Mouse (Mus musculus): ENCODE measurements at regions not wholly inside any gene's neighbourhood (a gene's known extent, or its start where the extent isn't known, plus 50 kb on each side); places are given as distances from the start of the nearest gene placed in this dataset.

DNA sequence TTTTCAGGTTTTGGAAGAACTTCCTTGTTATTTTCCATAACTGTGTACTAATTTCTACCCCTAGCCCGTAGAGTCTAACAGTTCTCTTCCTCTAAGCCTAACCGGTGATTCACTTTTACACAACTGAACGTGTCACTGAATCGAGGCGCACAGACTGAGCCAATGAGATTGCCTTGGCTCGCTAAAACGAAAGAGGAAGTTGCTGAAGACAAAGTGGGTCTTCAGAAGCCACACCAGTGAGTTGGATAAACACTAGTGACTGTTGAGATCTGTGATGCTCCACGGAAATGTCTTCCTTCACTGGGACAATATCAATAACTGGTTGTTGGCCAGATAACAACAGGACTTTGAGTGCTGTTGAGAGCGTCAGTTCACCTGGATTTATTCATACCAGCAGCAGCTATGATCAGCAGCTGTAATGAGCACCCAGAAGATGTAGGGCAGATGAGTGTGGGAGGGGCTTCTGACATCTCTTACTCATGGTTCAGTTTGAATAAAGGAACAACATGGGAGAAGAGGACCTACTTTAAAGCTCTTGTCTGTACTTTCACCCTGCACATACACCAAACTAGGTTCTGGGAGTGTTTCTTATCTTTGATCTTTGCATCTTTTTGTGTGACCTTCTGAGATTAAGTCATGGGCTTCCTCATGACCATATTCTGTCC, 75.3 kb upstream of the Igfbp7 start:
- DNase-seq (ENCODE audit: low read depth): peak; percentile 25

DNA sequence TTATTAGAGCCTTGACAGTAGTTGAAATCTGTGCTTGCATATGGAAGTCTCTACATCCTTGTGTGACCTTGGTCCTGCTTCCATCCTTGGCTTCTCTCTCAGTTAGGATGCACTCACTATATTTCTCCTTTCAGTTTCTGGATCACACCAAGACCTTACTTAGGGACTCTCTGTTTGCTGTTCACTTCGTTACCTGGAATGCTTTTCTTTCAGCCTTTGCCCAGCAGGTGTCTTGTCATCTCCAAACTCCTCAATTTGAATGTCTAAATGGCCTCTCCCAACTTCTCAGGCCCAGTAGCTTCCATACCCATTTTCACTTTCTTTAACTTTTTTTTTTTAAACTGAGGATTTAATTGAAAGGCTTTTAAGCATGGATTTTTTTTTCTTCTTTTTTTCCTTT, 74.0 kb upstream of the Igfbp7 start:
- DNase-seq (ENCODE audit: low read depth): no peak

DNA sequence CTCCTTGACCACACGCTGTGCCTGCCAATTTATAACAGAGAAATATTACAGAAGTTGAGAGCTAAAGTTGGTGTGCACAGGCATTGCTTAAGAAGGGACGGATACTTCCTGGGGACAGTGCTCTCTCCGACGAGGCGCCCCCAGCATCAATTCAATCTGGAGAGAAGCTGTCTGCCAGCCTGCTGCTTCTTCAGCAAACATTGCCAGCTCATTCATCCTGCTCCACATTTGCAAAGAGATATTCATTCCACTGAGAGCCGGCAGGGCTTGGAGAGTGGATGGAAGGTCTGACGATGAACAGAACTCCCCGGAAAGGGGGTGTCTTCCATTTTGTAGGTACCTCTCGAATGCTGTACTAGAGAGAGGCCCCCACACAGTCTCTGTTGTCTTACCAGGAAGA, 70.0 kb upstream of the Igfbp7 start:
- DNase-seq (ENCODE audit: low read depth): no peak

DNA sequence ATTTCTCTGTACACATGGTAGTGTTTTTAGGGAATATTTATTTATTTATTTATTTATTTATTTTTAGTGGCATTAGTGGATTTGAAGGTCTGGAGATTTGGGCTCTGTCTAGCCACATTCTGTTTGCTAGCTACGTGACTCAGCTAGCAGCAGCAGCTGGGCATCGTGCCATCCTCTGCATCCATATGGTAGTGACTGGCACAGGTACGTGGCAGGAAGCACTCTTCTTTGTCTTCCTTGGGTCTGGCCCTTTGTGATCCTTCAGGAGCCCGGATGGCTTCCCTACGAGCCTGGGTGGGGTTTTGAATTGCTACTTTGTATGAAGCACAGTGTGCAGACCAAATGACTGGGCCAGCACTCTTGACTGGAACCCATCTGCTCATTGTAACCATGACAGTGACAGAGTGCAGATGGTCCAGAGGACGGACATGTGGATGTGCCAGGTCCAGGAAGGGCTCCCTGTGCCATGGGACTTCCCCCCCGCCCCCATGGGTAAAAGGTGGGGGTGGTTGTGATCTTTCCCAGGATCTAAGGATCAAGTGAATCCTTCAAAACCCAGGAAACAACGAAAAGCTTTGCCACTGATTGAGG, 66.2 kb upstream of the Igfbp7 start:
- no peak for DNase-seq (ENCODE audit: low read depth)

DNA sequence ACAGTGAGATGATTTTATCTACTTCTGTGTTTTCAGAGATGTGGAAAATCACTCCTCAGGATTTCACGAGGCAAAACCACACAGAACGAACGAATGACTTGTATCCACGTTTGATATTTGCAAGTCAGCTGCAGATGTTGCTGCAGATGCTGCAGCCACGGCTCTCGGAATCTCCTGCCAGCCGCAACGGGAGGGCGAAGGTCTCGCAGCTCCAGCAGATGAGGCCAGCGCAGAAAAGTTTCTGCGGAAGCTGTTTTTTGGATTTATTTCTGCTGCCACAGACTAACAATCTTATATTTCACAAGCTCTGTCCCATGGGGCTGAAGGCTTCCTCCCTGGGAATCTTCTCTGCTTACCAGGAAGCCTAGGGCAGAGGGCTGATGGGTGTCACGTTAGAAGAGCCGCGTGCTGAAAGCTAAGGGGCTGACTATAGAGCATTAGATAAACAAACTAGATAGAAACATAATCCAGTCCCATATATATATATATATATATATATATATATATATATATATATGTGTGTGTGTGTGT, 61.5 kb upstream of the Igfbp7 start:
- DNase-seq (ENCODE audit: low read depth): no peak

DNA sequence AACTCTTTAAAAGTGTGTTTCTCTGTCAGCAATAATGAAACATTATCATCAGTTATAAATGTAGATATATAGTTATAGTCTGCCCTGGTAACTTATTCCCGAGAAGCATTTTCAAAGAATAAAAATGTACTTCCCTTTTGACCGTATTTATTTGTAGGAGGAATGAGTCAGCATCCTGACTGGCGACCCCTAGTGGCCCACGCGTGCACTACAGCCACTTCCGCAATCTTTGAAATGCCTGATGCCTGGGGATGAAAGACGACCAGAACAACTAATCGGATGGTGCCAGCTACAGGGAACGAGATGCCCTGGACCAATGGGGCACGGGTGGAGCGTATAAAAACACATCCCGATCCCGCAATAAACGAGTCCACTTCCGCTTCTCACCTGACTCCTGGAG, 60.6 kb upstream of the Igfbp7 start:
- peak; percentile 83 for DNase-seq (ENCODE audit: low read depth)

DNA sequence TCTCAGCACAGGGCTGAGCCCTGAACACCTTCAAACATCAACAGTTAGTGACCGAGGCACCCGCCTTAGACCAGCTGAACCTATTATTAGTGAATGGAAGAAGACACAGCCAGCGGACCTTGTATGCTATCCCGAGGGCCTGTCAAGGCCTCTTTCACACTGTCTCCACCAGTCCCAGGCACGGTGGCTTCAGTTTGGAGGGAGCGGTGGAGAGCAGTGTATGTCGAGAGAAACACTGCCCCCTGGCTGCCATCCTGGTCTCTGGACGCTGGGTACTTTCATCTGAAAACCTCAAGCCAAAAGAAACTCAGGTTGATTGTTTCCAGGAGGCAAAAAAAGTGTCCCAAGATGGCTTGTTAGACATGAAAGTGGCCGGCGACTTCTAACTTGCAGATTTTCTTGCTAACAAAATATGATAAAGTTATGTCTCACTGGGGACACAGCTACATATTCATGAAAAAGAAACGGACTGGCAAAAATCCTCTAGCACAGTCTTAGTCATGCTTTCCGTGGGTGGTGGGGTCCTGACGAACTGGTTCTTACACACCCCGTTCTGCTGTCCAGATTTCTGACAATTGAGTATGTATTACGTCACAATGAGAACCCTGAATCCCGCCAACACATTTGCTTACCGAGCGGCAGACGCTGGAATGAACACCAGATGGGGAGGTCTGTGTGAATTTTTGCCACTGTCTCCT, 57.2 kb upstream of the Igfbp7 start:
- peak; percentile 56 for DNase-seq (ENCODE audit: low read depth)

DNA sequence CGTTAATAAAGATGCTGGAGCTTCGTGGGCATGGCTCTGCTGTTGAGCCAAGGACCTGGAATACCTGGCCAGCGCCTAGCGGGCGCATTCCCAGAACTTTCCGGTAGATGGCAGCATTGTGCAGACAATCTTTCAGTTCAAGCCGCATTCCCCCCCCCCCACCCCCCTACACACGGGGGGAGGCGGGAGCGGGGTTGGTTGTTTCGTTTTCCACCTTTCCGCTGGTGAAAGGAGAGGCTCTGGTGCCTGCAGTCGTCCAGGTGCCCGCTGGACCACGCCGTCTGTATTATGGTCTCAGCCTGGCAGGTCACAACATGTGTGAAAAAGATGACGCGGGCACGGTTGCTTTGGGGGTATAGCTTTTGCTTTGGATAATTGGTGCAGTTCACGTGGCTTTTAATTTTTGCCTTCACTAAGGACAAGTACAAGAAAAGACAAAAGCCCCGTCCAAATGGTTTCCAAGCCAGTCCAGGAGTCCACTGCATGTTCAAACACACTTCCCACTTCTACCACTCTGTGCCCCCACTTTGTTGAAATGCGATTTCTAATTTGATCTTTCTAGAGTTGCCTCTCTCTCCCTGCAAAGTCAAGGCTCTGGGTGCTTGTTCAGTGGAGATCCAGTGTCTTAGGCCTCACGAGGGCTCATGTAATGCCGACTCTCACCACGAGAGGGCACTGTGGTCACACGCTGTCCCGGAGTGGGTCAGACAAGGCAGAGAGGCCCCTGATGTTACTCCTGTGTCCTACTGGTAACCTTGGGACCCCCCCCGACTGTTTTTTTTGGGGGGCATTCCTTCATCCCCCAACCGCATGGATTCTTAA, 52.3 kb upstream of the Igfbp7 start:
- DNase-seq (ENCODE audit: low read depth): peak; percentile 92

Measured in induced T-regulatory cell, adult 2 months (primary cell).